In genomic region chr17:25406011-25406441, GRCm38 (mm10) we compare ENCODE assay signal across 9 mouse cellular contexts. TPM values are rescaled to one million over a fixed set of nuclear protein-coding genes. Genes with fewer than 3 reads are reported as not detected.
DNase-seq lines count a peak whose midpoint lies in the region; ATAC-seq lines count a peak whose summit lies in the region.
"Had no signal": no experiment of that assay in that cellular context is flagged by ENCODE, and none has a peak within 500 bp of the region (broad histone marks: within the 10 kb centered on the region; RNA-seq: fewer than 3 reads in every experiment).

No protein-coding gene starts in this region.

- H3K9ac ChIP-seq in hindbrain, embryonic 15.5 days, result no peak overlapping the region
- H3K9ac ChIP-seq in midbrain, embryonic 15.5 days, result no peak overlapping the region
- H3K9ac ChIP-seq: embryonic facial prominence, embryonic 15.5 days had no signal

- 18% methylated on average over 6 of the region's 6 CpGs for WGBS in embryonic facial prominence, embryonic 10.5 days
- WGBS in hindbrain, embryonic 15.5 days, result 4% methylated on average over 6 of the region's 6 CpGs
- WGBS in midbrain, embryonic 15.5 days, result 9% methylated on average over 6 of the region's 6 CpGs

- DNase-seq in heart, adult 11 months, result peak; percentile 94
- DNase-seq in heart, postnatal 14 days, result no peak
- no peak for DNase-seq in embryonic facial prominence, embryonic 10.5 days (ENCODE audit: low spot score)
- DNase-seq in lung, adult 18-20 months, result no peak
- DNase-seq in ovary, postnatal 14 days (ENCODE audit: low spot score), result no peak

- peak overlapping the region; percentile 73 for H3K27ac ChIP-seq in embryonic facial prominence, embryonic 10.5 days (replicated peaks)
- H3K27ac ChIP-seq in hindbrain, embryonic 15.5 days (replicated peaks), result peak overlapping the region; percentile 40
- H3K27ac ChIP-seq in midbrain, embryonic 15.5 days, result peak overlapping the region; percentile 74; the same call in 1 of the 2 replicates
- H3K27ac ChIP-seq: embryonic facial prominence, embryonic 15.5 days had no signal

- no peaks in the 10 kb centered on the region for H3K36me3 ChIP-seq in embryonic facial prominence, embryonic 10.5 days (replicated peaks)
- H3K36me3 ChIP-seq in hindbrain, embryonic 15.5 days, result no peaks in the 10 kb centered on the region
- no peaks in the 10 kb centered on the region for H3K36me3 ChIP-seq in midbrain, embryonic 15.5 days (replicated peaks)
- H3K36me3 ChIP-seq: embryonic facial prominence, embryonic 15.5 days had no signal

- H3K4me2 ChIP-seq in hindbrain, embryonic 15.5 days, result no peak overlapping the region
- no peak overlapping the region for H3K4me2 ChIP-seq in midbrain, embryonic 15.5 days
- H3K4me2 ChIP-seq: embryonic facial prominence, embryonic 15.5 days had no signal

- no peak for ATAC-seq in hindbrain, embryonic 15.5 days (ENCODE audit: low FRiP score, low read depth)
- 0 out of 2 replicates have a peak, but pooled peaks have one; percentile 14 for ATAC-seq in midbrain, embryonic 15.5 days (replicated peaks)
- ATAC-seq in erythroid progenitor cell, adult 5-6 weeks (replicated peaks; ENCODE audit: low FRiP score, poor library complexity, severe bottlenecking), result no peak

- H3K4me1 ChIP-seq in embryonic facial prominence, embryonic 10.5 days, result peaks cover 74% of the 10 kb centered on the region
- peaks cover 76% of the 10 kb centered on the region for H3K4me1 ChIP-seq in hindbrain, embryonic 15.5 days (replicated peaks)
- H3K4me1 ChIP-seq in midbrain, embryonic 15.5 days, result peaks cover 81% of the 10 kb centered on the region

- H3K4me3 ChIP-seq in embryonic facial prominence, embryonic 10.5 days, result peak overlapping the region; percentile 23; the same call in 1 of the 2 replicates
- no peak overlapping the region for H3K4me3 ChIP-seq in hindbrain, embryonic 15.5 days
- no peak overlapping the region for H3K4me3 ChIP-seq in midbrain, embryonic 15.5 days
- H3K4me3 ChIP-seq: embryonic facial prominence, embryonic 15.5 days had no signal

- intact Hi-C loops in heart, postnatal 14 days (cut with DNase I), result no loop called here

- peaks cover 53% of the 10 kb centered on the region; the same call in 1 of the 2 replicates for H3K27me3 ChIP-seq in embryonic facial prominence, embryonic 10.5 days (replicated peaks; ENCODE audit: low read depth, poor library complexity, severe bottlenecking)
- 0 out of 2 replicates have a peak, but pooled peaks cover 1% of the 10 kb centered on the region for H3K27me3 ChIP-seq in hindbrain, embryonic 15.5 days
- H3K27me3 ChIP-seq in midbrain, embryonic 15.5 days (replicated peaks), result peaks cover 12% of the 10 kb centered on the region; the same call in 1 of the 2 replicates
- H3K27me3 ChIP-seq: embryonic facial prominence, embryonic 15.5 days had no signal

- no peaks in the 10 kb centered on the region for H3K9me3 ChIP-seq in embryonic facial prominence, embryonic 10.5 days
- H3K9me3 ChIP-seq in hindbrain, embryonic 15.5 days, result no peaks in the 10 kb centered on the region
- no peaks in the 10 kb centered on the region for H3K9me3 ChIP-seq in midbrain, embryonic 15.5 days
- H3K9me3 ChIP-seq: embryonic facial prominence, embryonic 15.5 days had no signal

RNA-seq across cellular contexts. Expression of gene Cacna1h, which starts 27.6 kb away (rescaled TPM):
- 1 to 10 TPM; 4.9 to 8.1 TPM for total RNA-seq in heart, postnatal 14 days (2021)
- 2.9 and 3.3 TPM in 2 replicates for polyA plus RNA-seq in embryonic facial prominence, embryonic 10.5 days (2016; fragmentation: Nextera tagmentation; extraction: Ambion mirVana)
- 10.0 and 10.6 TPM in 2 replicates for polyA plus RNA-seq in hindbrain, embryonic 15.5 days (2015; fragmentation: Nextera tagmentation; extraction: Ambion mirVana)
- polyA plus RNA-seq in midbrain, embryonic 15.5 days (2015; fragmentation: Nextera tagmentation; extraction: Ambion mirVana), result 14.2 and 15.7 TPM in 2 replicates
- 10.5 TPM in 1 of 2 replicates, not detected in the other for total RNA-seq in erythroid progenitor cell, adult 5-6 weeks (2015; ENCODE audit: low replicate concordance)
- total RNA-seq in erythroid progenitor cell, adult 5-6 weeks (2017; ENCODE audit: low replicate concordance), result 0.91 and 2.3 TPM in 2 replicates

RNA-seq across cellular contexts. Expression of gene Tpsg1, which starts 37.0 kb away (rescaled TPM):
- not detected for total RNA-seq in heart, postnatal 14 days (2021)
- polyA plus RNA-seq in embryonic facial prominence, embryonic 10.5 days (2016; fragmentation: Nextera tagmentation; extraction: Ambion mirVana), result not detected in 2 replicates
- polyA plus RNA-seq in hindbrain, embryonic 15.5 days (2015; fragmentation: Nextera tagmentation; extraction: Ambion mirVana), result 0.64 and 0.79 TPM in 2 replicates
- polyA plus RNA-seq in midbrain, embryonic 15.5 days (2015; fragmentation: Nextera tagmentation; extraction: Ambion mirVana), result 0.79 and 0.93 TPM in 2 replicates
- total RNA-seq in erythroid progenitor cell, adult 5-6 weeks (2015; ENCODE audit: low replicate concordance), result not detected in 2 replicates
- total RNA-seq in erythroid progenitor cell, adult 5-6 weeks (2017; ENCODE audit: low replicate concordance), result not detected in 2 replicates

RNA-seq across cellular contexts. Expression of gene Tpsb2, which starts 39.9 kb away (rescaled TPM):
- 1 to 10 TPM; 5.2 to 5.7 TPM for total RNA-seq in heart, postnatal 14 days (2021)
- polyA plus RNA-seq in embryonic facial prominence, embryonic 10.5 days (2016; fragmentation: Nextera tagmentation; extraction: Ambion mirVana), result not detected in 2 replicates
- 0.14 and 0.23 TPM in 2 replicates for polyA plus RNA-seq in hindbrain, embryonic 15.5 days (2015; fragmentation: Nextera tagmentation; extraction: Ambion mirVana)
- 0.15 and 0.70 TPM in 2 replicates for polyA plus RNA-seq in midbrain, embryonic 15.5 days (2015; fragmentation: Nextera tagmentation; extraction: Ambion mirVana)
- total RNA-seq in erythroid progenitor cell, adult 5-6 weeks (2015; ENCODE audit: low replicate concordance), result not detected in 2 replicates
- total RNA-seq in erythroid progenitor cell, adult 5-6 weeks (2017; ENCODE audit: low replicate concordance), result not detected in 2 replicates

RNA-seq across cellular contexts. Expression of gene Tekt4, which starts 48.4 kb away (rescaled TPM):
- total RNA-seq in heart, postnatal 14 days (2021), result under 1 TPM in 1 of 2 experiments, not detected in 1; 0.50 TPM
- polyA plus RNA-seq in embryonic facial prominence, embryonic 10.5 days (2016; fragmentation: Nextera tagmentation; extraction: Ambion mirVana), result 0.33 TPM in 1 of 2 replicates, not detected in the other
- 1.1 and 1.3 TPM in 2 replicates for polyA plus RNA-seq in hindbrain, embryonic 15.5 days (2015; fragmentation: Nextera tagmentation; extraction: Ambion mirVana)
- 1.2 TPM in 2 replicates for polyA plus RNA-seq in midbrain, embryonic 15.5 days (2015; fragmentation: Nextera tagmentation; extraction: Ambion mirVana)
- not detected in 2 replicates for total RNA-seq in erythroid progenitor cell, adult 5-6 weeks (2015; ENCODE audit: low replicate concordance)
- total RNA-seq in erythroid progenitor cell, adult 5-6 weeks (2017; ENCODE audit: low replicate concordance), result not detected in 2 replicates
